Mouse (Mus musculus) frontal cortex, postnatal 36 days (tissue): ENCODE data around the gene Fbxl7.
A peak's percentile ranks its signal among the peaks of the same experiment; 100 is the strongest.

ENCODE experiments used
- DNase-seq, 2 experiments: peaks; one replicate each; pipeline ENCODE4 v3.0.0; 2022; ENCODE audit warnings: low spot score in 2 of 2

Gene Fbxl7

GRCm38 (mm10) chr15:26895251-26895711 lies at the start of gene Fbxl7:
Fbxl7 (minus strand) TSS chr15:26895580.
- DNase-seq: peak; percentile 53 to 60

- no peak for DNase-seq
These were observed 26.6 kb upstream of the Fbxl7 start for GRCm38 (mm10) chr15:26922026-26922425.

GRCm38 (mm10) chr15:26913427-26913826 lies 18.0 kb upstream of the Fbxl7 start:
- DNase-seq: no peak

GRCm38 (mm10) chr15:26895761-26896160 lies 381 bp upstream of the Fbxl7 start:
- DNase-seq: no peak

GRCm38 (mm10) chr15:26894801-26895229 lies 565 bp downstream of the Fbxl7 start:
- peak in 1 of 2 experiments; percentile 2 for DNase-seq

GRCm38 (mm10) chr15:26894031-26894655 lies 1.2 kb downstream of the Fbxl7 start:
- peak in 1 of 2 experiments; percentile 6 for DNase-seq

GRCm38 (mm10) chr15:26893136-26893535 lies 2.2 kb downstream of the Fbxl7 start:
- DNase-seq: no peak

GRCm38 (mm10) chr15:26889971-26890370 lies 5.4 kb downstream of the Fbxl7 start:
- no peak for DNase-seq

GRCm38 (mm10) chr15:26888170-26888569 lies 7.2 kb downstream of the Fbxl7 start:
- no peak for DNase-seq

GRCm38 (mm10) chr15:26885979-26886378 lies 9.4 kb downstream of the Fbxl7 start:
- DNase-seq: no peak

GRCm38 (mm10) chr15:26880212-26880956 lies 15.0 kb downstream of the Fbxl7 start:
- no peak for DNase-seq

GRCm38 (mm10) chr15:26875687-26876086 lies 19.7 kb downstream of the Fbxl7 start:
- DNase-seq: peak; percentile 63 to 81

- DNase-seq: no peak
These were observed 23.1 kb downstream of the Fbxl7 start for GRCm38 (mm10) chr15:26872234-26872633.

GRCm38 (mm10) chr15:26869197-26869596 lies 26.2 kb downstream of the Fbxl7 start:
- no peak for DNase-seq

GRCm38 (mm10) chr15:26867521-26867920 lies 27.9 kb downstream of the Fbxl7 start:
- no peak for DNase-seq

- DNase-seq: no peak
These were observed 33.2 kb downstream of the Fbxl7 start for GRCm38 (mm10) chr15:26862173-26862572.

- no peak for DNase-seq
These were observed 45.8 kb downstream of the Fbxl7 start for GRCm38 (mm10) chr15:26849626-26850025.

GRCm38 (mm10) chr15:26842216-26842615 lies 53.2 kb downstream of the Fbxl7 start:
- DNase-seq: peak in 1 of 2 experiments; percentile 2

- DNase-seq: peak in 1 of 2 experiments; percentile 10
These were observed 57.0 kb downstream of the Fbxl7 start for GRCm38 (mm10) chr15:26838386-26838785.

- DNase-seq: no peak
These were observed 58.2 kb downstream of the Fbxl7 start for GRCm38 (mm10) chr15:26837200-26837599.

- no peak for DNase-seq
These were observed 61.0 kb downstream of the Fbxl7 start for GRCm38 (mm10) chr15:26834415-26834814.

- no peak for DNase-seq
These were observed 64.2 kb downstream of the Fbxl7 start for GRCm38 (mm10) chr15:26831141-26831540.

GRCm38 (mm10) chr15:26816931-26817330 lies 78.4 kb downstream of the Fbxl7 start:
- no peak for DNase-seq
